Mouse (Mus musculus) forebrain, embryonic 14.5 days (tissue): ENCODE data around the gene Tbccd1. TPM values are rescaled to one million over a fixed set of nuclear protein-coding genes. Genes with fewer than 3 reads are reported as not detected.

Experiments used
- ATAC-seq: fragments of 200-750 bp; cut with Nextera tagmentation; 2 replicates; pipeline ENCODE4 v1.8.0; 2017; ENCODE audit warnings: mild to moderate bottlenecking, moderate library complexity
- DNase-seq: peaks from one replicate; pipeline ENCODE4 v3.0.0-alpha.2; 2015; ENCODE audit warnings: low spot score
- H3K27ac ChIP-seq: fragments of 300-500 bp; sonication (generic); 2 replicates; pipeline ENCODE4 v1.5.1; 2014; ENCODE audit warnings: low read depth, mild to moderate bottlenecking, control low read depth, low read length, moderate library complexity
- H3K27me3 ChIP-seq: fragments of 300-500 bp; sonication (generic); replicated peaks from 2 replicates; pipeline ENCODE4 v1.6.1; 2014; ENCODE audit warnings: low read length, control low read depth, mixed read lengths; ENCODE audit not compliant: control insufficient read depth, insufficient read depth
- H3K36me3 ChIP-seq: fragments of 300-500 bp; sonication (generic); 2 replicates; pipeline ENCODE4 v1.6.1; 2014; ENCODE audit warnings: low read length, control low read depth; ENCODE audit not compliant: control insufficient read depth, insufficient read depth
- H3K4me1 ChIP-seq: fragments of 300-500 bp; sonication (generic); 2 replicates; pipeline ENCODE4 v1.6.1; 2014; ENCODE audit warnings: antibody characterized with exemption, low read length, control low read depth; ENCODE audit not compliant: control insufficient read depth, insufficient read depth
- H3K4me2 ChIP-seq: fragments of 300-500 bp; sonication (generic); 2 replicates; pipeline ENCODE4 v1.6.1; 2014; ENCODE audit warnings: mild to moderate bottlenecking, control low read depth, low read length
- H3K4me3 ChIP-seq: fragments of 300-500 bp; sonication (generic); 2 replicates; pipeline ENCODE4 v1.5.1; 2014; ENCODE audit warnings: low read depth, low read length, control low read depth
- H3K9ac ChIP-seq: fragments of 300-500 bp; sonication (generic); 2 replicates; pipeline ENCODE4 v1.6.1; 2014; ENCODE audit warnings: mild to moderate bottlenecking, low read length, control low read depth, moderate library complexity
- H3K9me3 ChIP-seq: fragments of 300-500 bp; sonication (generic); replicated peaks from 2 replicates; pipeline ENCODE4 v1.6.1; 2016; ENCODE audit warnings: low read length, control low read depth, mixed read lengths; ENCODE audit not compliant: control insufficient read depth
- WGBS: fragments of 180-500 bp; shearing (Covaris S2); extraction: QIAGEN DNeasy Blood & Tissue Kit; methylation state at CpG from one replicate; pipeline ENCODE4 v1.1.7; 2014; 5-methylcytosine and 5-hydroxymethylcytosine counted together
- polyA plus RNA-seq: library from polyadenylated mRNA; unstranded; fragments of >200 nt; fragmentation: Nextera tagmentation; extraction: Ambion mirVana; gene quantifications from 2 replicates; pipeline ENCODE4 v1.2.1, GENCODE M21; 2014

The Tbccd1 gene
- polyA plus RNA-seq, 1 experiment from 2014 or later, result 30.7 TPM

DNA sequence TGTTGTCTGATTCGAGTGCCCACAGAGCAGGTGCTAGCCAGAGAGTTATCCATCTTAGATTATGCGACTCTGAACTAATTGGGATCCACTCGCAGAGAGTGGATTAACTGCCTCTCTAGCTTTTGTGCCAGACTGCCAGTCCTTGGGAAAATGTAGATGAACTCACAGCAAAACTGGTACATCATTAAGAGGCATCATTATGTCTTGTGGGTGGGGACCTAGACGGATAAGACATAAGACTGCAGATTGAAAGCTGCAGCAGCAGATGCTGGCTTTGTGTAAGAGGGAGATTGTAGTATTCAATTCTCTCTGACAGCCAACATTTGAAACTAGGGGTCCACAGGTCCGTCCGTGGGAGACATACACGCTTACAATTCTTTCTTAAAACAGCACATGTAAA is 54.7 kb downstream of the Tbccd1 start:
- no peaks in the 10 kb centered on the region for H3K9me3 ChIP-seq
- H3K4me1 ChIP-seq, result peaks cover 10% of the 10 kb centered on the region
- peaks cover 12% of the 10 kb centered on the region; the same call in 1 of the 2 replicates for H3K27me3 ChIP-seq
- DNase-seq (peak; percentile 68), ATAC-seq (peak; percentile 64)
- no peaks in the 10 kb centered on the region for H3K36me3 ChIP-seq
- 0 out of 2 replicates have a peak overlapping the region, but pooled peaks have one; percentile 14 for H3K27ac ChIP-seq
- H3K4me3 ChIP-seq, result no peak overlapping the region
- no peak overlapping the region for H3K9ac ChIP-seq
- WGBS, result 22% methylated on average over 7 of the region's 7 CpGs
- no peak overlapping the region for H3K4me2 ChIP-seq

DNA sequence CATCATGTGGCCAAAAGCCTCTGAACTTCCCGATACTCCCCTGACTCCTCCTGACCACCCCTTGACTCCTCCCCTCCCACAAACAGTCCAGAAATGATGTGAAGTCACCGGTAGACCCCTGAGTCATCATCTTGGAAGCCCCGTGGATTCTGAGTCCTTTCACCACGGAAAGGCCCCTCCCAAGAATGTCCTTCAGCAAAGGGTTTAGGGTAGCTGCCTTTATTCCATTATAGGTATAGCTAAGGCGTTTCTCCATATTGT is 56.7 kb downstream of the Tbccd1 start:
- H3K4me2 ChIP-seq, result no peak overlapping the region
- H3K4me1 ChIP-seq, result peaks cover 10% of the 10 kb centered on the region
- no peaks in the 10 kb centered on the region for H3K36me3 ChIP-seq
- ATAC-seq (peak; percentile 13; the same call in 1 of the 2 replicates), DNase-seq (no peak)
- no peak overlapping the region for H3K27ac ChIP-seq
- H3K9ac ChIP-seq, result no peak overlapping the region
- no peak overlapping the region for H3K4me3 ChIP-seq
- WGBS, result 3% methylated on average over 5 of the region's 5 CpGs
- peaks cover 9% of the 10 kb centered on the region; the same call in 1 of the 2 replicates for H3K27me3 ChIP-seq
- no peaks in the 10 kb centered on the region for H3K9me3 ChIP-seq

DNA sequence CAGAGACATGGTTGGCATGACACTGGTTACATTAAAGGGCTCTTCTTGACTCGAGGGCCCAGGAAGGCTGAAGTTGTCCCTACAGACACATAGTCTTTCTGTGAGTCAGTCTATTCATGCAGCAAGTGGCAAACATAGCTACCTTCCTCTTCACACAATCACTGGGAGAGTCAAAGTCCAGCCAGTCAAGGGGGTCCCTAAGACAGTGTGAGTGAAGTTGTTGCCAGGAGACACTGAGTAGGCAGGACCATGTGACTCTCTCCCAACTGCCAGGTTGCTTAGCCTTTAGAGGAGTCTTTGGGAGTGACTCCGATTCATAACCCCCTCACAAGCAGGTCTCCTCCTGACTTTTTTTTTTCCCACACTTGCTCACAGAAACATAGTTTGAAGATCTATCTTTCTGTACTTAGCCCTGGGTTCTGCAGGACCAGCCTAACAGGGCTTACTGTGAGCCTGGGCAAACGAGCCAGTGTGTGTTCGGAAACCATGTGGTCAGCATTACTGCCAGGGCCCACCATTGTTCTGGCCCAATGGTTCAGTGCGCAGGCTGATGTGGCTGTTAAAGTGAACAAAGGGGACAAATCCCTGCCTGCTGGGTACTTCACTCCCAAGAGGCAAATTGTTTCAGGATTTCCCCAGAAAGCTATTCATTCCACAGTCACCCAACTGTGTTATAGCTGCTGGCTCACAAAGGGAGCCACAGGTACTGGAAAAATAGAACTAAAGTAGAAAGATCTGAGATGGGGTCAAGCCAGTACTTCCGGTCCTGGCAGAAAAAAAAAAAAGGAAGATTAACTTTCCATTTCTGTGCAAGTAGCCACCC is 57.2 kb downstream of the Tbccd1 start:
- no peaks in the 10 kb centered on the region for H3K36me3 ChIP-seq
- H3K9ac ChIP-seq, result no peak overlapping the region
- ATAC-seq, result peak; percentile 76
- no peak overlapping the region for H3K27ac ChIP-seq
- H3K27me3 ChIP-seq, result 0 out of 2 replicates have a peak, but pooled peaks cover 8% of the 10 kb centered on the region
- WGBS, result 4% methylated on average over 6 of the region's 6 CpGs
- no peak overlapping the region for H3K4me2 ChIP-seq
- H3K4me1 ChIP-seq, result peaks cover 10% of the 10 kb centered on the region
- no peak overlapping the region for H3K4me3 ChIP-seq
- no peaks in the 10 kb centered on the region for H3K9me3 ChIP-seq
- peak; percentile 73 for DNase-seq

DNA sequence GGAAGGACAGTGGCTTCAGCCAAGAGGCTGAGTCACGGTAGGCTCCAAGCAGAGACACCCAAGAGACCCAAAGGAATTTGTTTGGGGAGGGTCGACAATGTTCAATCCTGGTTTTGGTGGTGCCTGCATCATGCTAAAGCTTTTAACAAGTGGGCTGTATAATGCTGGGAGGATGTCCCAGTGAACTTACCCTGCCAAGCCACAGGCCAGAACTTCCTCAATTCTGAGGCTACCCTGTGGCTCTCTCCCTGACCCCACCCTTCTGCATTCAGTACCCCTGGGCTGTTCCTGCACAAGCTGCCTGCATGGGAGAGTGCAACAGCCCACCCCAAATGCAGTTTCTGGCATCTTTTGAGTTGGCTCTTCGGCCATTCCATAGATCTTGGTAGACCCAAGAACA is 58.9 kb downstream of the Tbccd1 start:
- Histone ChIP-seq H3K4me2 (no peak overlapping the region), H3K27ac (no peak overlapping the region), H3K27me3 (0 out of 2 replicates have a peak, but pooled peaks cover 6% of the 10 kb centered on the region), H3K9me3 (no peaks in the 10 kb centered on the region), H3K4me1 (peaks cover 10% of the 10 kb centered on the region), H3K4me3 (no peak overlapping the region), H3K36me3 (no peaks in the 10 kb centered on the region), H3K9ac (no peak overlapping the region)
- DNase-seq, result no peak
- ATAC-seq, result no peak
- WGBS, result 84% methylated on average over 3 of the region's 3 CpGs

DNA sequence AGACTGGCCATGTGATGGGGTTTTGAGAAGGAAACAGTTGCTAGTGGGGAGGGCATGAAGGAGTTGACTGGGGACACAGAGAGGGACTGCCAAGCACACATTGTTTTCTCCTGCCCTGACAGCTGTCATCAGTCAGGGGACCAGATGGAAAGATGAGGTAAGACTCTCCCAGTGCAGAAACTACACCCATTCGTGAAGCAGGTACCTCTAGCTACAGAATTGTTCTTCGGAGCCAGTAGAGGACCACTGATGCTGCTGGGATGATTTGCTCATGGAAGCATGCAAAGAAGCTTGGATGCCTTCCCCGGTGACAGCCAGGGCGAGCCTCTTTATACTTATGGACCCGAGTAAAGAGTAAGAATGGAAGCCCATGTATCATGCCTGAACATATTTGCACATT is 59.9 kb downstream of the Tbccd1 start:
- ATAC-seq (no peak), DNase-seq (no peak)
- no peaks in the 10 kb centered on the region for H3K36me3 ChIP-seq
- no peak overlapping the region for H3K4me2 ChIP-seq
- H3K27me3 ChIP-seq, result 0 out of 2 replicates have a peak, but pooled peaks cover 6% of the 10 kb centered on the region
- WGBS, result 70% methylated on average over 5 of the region's 5 CpGs
- no peaks in the 10 kb centered on the region for H3K9me3 ChIP-seq
- peaks cover 7% of the 10 kb centered on the region for H3K4me1 ChIP-seq
- H3K27ac ChIP-seq, result no peak overlapping the region
- no peak overlapping the region for H3K4me3 ChIP-seq
- H3K9ac ChIP-seq, result no peak overlapping the region

DNA sequence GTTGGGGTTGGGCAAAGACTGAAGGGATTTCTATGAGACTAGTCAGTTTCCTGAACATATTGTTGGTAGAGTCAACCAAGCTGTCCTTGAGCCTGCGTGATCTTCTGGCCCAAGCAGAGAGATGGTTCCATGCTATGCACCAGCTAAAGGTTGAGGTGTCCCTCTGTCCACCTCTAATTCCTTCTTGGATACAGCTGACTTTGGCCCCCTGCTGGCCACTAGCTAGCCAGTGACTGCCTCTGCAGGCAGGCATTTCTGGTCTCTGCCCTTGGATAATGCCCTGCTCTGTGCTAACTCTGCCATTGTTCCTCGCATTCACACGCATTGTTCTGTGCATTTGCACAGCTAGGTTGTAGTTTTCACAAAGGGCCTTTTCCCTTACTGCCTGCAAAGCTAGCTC is 62.0 kb downstream of the Tbccd1 start:
- H3K36me3 ChIP-seq, result no peaks in the 10 kb centered on the region
- H3K27ac ChIP-seq, result no peak overlapping the region
- ATAC-seq (no peak), DNase-seq (no peak)
- H3K4me2 ChIP-seq, result no peak overlapping the region
- 0 out of 2 replicates have a peak, but pooled peaks cover 6% of the 10 kb centered on the region for H3K27me3 ChIP-seq
- H3K9me3 ChIP-seq, result no peaks in the 10 kb centered on the region
- H3K4me3 ChIP-seq, result no peak overlapping the region
- WGBS, result 44% methylated on average over 3 of the region's 3 CpGs
- H3K9ac ChIP-seq, result no peak overlapping the region
- peaks cover 5% of the 10 kb centered on the region for H3K4me1 ChIP-seq

DNA sequence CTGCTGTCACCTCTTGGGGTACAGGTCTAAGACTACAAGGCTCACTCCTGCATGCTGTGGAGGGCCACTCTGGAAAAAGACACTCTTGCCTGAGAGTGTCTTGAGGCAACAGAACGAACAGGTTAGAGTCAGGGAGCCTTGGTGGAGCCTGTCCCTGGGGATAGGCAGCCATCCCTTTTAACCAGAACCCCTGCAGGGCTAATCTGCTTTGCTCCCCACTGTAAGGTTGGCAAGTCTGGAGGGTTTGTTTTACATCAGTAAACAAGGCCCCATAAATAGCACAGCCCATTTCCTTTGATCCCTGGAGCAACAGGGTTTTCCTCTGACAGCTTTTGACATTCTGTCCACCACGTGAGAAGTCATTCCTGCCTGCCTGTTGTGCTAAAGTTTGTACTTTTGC is 66.2 kb downstream of the Tbccd1 start:
- H3K4me3 ChIP-seq, result no peak overlapping the region
- no peak overlapping the region for H3K9ac ChIP-seq
- no peaks in the 10 kb centered on the region for H3K36me3 ChIP-seq
- no peaks in the 10 kb centered on the region for H3K27me3 ChIP-seq
- ATAC-seq, result no peak
- WGBS, result 9% methylated on average over 2 of the region's 2 CpGs
- H3K9me3 ChIP-seq, result no peaks in the 10 kb centered on the region
- no peaks in the 10 kb centered on the region for H3K4me1 ChIP-seq
- no peak overlapping the region for H3K27ac ChIP-seq
- DNase-seq, result no peak
- H3K4me2 ChIP-seq, result no peak overlapping the region

DNA sequence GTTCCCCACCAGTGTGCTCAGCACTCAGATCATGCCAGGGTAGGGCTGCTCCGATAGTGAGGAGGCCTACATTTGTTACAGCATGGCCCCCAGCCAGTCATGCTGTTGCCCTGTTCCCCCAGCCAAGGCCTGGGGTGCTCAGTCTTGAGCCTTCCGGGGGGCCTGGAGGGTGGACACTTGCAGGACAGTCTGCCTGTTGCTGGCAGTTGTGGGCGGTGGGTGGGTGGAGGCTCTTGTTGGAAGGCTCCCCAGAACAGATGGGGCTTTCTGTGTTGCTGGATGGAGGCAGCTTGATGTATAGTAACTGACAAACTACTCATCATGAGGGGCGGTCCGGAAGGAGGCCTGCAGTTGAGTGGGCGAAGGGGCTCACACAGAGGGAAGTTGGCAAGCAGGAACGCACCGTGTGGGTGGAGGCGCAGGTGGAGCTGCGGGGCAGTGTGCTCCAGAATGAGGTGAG is 67.5 kb downstream of the Tbccd1 start:
- Histone ChIP-seq H3K4me2 (no peak overlapping the region), H3K27me3 (no peaks in the 10 kb centered on the region), H3K27ac (no peak overlapping the region), H3K9ac (no peak overlapping the region), H3K4me3 (no peak overlapping the region), H3K36me3 (no peaks in the 10 kb centered on the region), H3K9me3 (no peaks in the 10 kb centered on the region), H3K4me1 (no peaks in the 10 kb centered on the region)
- peak; percentile 55; the same call in 1 of the 2 replicates for ATAC-seq
- DNase-seq, result peak; percentile 42
- 62% methylated on average over 10 of the region's 10 CpGs for WGBS

DNA sequence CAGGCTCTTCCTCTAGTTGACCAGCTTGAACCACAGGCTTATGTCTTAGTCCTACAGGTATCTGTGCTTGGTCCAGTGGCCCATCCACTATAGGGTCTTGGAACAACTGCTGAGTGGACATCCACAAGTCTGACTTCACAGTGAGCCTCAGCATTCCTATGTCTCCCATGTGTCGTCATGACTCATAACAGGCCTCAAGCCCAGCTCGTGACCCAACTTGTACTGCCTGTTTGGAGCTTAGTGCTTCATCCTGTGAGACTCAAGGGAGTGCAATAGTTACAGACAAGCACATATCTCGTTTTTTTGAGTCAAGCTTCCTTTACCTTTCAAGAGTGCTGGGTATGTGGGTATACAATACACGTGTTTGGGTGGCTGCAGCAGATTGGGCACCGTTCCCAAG is 74.8 kb downstream of the Tbccd1 start:
- no peaks in the 10 kb centered on the region for H3K27me3 ChIP-seq
- 81% methylated on average over 5 of the region's 5 CpGs for WGBS
- H3K9ac ChIP-seq, result no peak overlapping the region
- H3K4me3 ChIP-seq, result no peak overlapping the region
- no peak overlapping the region for H3K27ac ChIP-seq
- H3K9me3 ChIP-seq, result no peaks in the 10 kb centered on the region
- ATAC-seq (no peak), DNase-seq (no peak)
- H3K4me1 ChIP-seq, result no peaks in the 10 kb centered on the region
- H3K36me3 ChIP-seq, result no peaks in the 10 kb centered on the region
- no peak overlapping the region for H3K4me2 ChIP-seq
